20 mouse cellular contexts compared by ENCODE assay signal in genomic region chr8:80911400-80911799, GRCm38 (mm10). TPM values are rescaled to one million over a fixed set of nuclear protein-coding genes. Genes with fewer than 3 reads are reported as not detected.
DNase-seq lines count a peak whose midpoint lies in the region; ATAC-seq lines count a peak whose summit lies in the region.
"Had no signal": no experiment of that assay in that cellular context is flagged by ENCODE, and none has a peak within 500 bp of the region (broad histone marks: within the 10 kb centered on the region; RNA-seq: fewer than 3 reads in every experiment).

No protein-coding gene starts in this region.

- H3K4me3 ChIP-seq in kidney, embryonic 14.5 days (ENCODE audit: low read length): no peak overlapping the region
- H3K4me3 ChIP-seq: embryonic facial prominence, embryonic 10.5 days; embryonic facial prominence, embryonic 12.5 days; forebrain, embryonic 13.5 days had no signal

- no peak overlapping the region for H3K9ac ChIP-seq in kidney, embryonic 14.5 days (ENCODE audit: low read depth, low read length)
- H3K9ac ChIP-seq: embryonic facial prominence, embryonic 12.5 days; forebrain, embryonic 13.5 days had no signal

- no peak overlapping the region for H3K4me2 ChIP-seq in kidney, embryonic 14.5 days (replicated peaks; ENCODE audit: low read depth, low read length)
- H3K4me2 ChIP-seq: embryonic facial prominence, embryonic 12.5 days; forebrain, embryonic 13.5 days had no signal

- H3K27me3 ChIP-seq in kidney, embryonic 14.5 days (ENCODE audit: control insufficient read depth, insufficient read depth, low read length): no peaks in the 10 kb centered on the region
- H3K27me3 ChIP-seq: embryonic facial prominence, embryonic 12.5 days; forebrain, embryonic 13.5 days; Patski had no signal

- H3K9me3 ChIP-seq in kidney, embryonic 14.5 days (ENCODE audit: control insufficient read depth, low read length): no peaks in the 10 kb centered on the region
- H3K9me3 ChIP-seq: embryonic facial prominence, embryonic 10.5 days; embryonic facial prominence, embryonic 12.5 days; forebrain, embryonic 13.5 days; G1E had no signal

- DNase-seq in ES-CJ7 (ENCODE audit: low read depth, low spot score) (peak; percentile 85), R1 (ENCODE audit: low read depth, low spot score) (peak; percentile 90), ZHBTc4 (ENCODE audit: low read depth, low spot score) (peak; percentile 89)
- no peak for DNase-seq in kidney, postnatal 14 days
- DNase-seq in adrenal gland, adult 8-10 months: no peak
- DNase-seq: adrenal gland, adult 2 months; adrenal gland, postnatal 14 days; adrenal gland, postnatal 36 days; cerebellum, adult 11-12 months; cerebellum, adult 2 months; cerebellum, adult 9-10 months; cerebellum, postnatal 10 days; cerebellum, postnatal 25 days had no signal

- ATAC-seq in kidney, embryonic 14.5 days (ENCODE audit: low FRiP score, low TSS enrichment): no peak
- ATAC-seq: forebrain, embryonic 13.5 days; forebrain, embryonic 16.5 days; Patski had no signal

- no peak overlapping the region for H3K27ac ChIP-seq in kidney, embryonic 14.5 days (ENCODE audit: low read depth, low read length)
- H3K27ac ChIP-seq: embryonic facial prominence, embryonic 10.5 days; embryonic facial prominence, embryonic 12.5 days; forebrain, embryonic 13.5 days had no signal

- no peaks in the 10 kb centered on the region for H3K4me1 ChIP-seq in kidney, embryonic 14.5 days (ENCODE audit: control insufficient read depth, insufficient read depth, low read length)
- H3K4me1 ChIP-seq: embryonic facial prominence, embryonic 12.5 days had no signal

- no peaks in the 10 kb centered on the region for H3K36me3 ChIP-seq in kidney, embryonic 14.5 days (ENCODE audit: control insufficient read depth, insufficient read depth, low read length)
- H3K36me3 ChIP-seq: embryonic facial prominence, embryonic 10.5 days; embryonic facial prominence, embryonic 12.5 days; G1E had no signal

- 80% methylated on average over 5 of the region's 5 CpGs for WGBS in kidney, embryonic 14.5 days

RNA-seq across cellular contexts. Expression of gene Gab1, which starts 31.1 kb away (rescaled TPM):
- 10 to 100 TPM; 20.6 to 28.4 (median 22.0) TPM for total RNA-seq in adrenal gland, adult 8-10 months (2022)
- 13.1 and 26.5 TPM in 2 replicates for polyA plus RNA-seq in kidney, embryonic 14.5 days (2014; fragmentation: Nextera tagmentation; extraction: Ambion mirVana)

Comparison
In these comparisons a context has a peak if more than half of its experiments do, and no peak if none do; other contexts are left out.
1. DNase-seq: peak in ES-CJ7 (single experiment), R1 (single experiment) and ZHBTc4 (single experiment); none in kidney, postnatal 14 days (single experiment) and adrenal gland, adult 8-10 months (single experiment).